Mouse (Mus musculus) embryonic facial prominence, embryonic 13.5 days (tissue): ENCODE results near the gene Capn5. TPM values are rescaled to one million over a fixed set of nuclear protein-coding genes. Genes with fewer than 3 reads are reported as not detected.

Experiments
- ATAC-seq: fragments of 200-750 bp; cut with Nextera tagmentation; 2 replicates; pipeline ENCODE4 v1.8.0; 2017; ENCODE audit warnings: low read depth; ENCODE audit not compliant: insufficient number of reproducible peaks, insufficient read depth, low FRiP score, low TSS enrichment
- H3K27ac ChIP-seq: fragments of 300-500 bp; sonication (generic); 2 replicates; pipeline ENCODE4 v1.5.1; 2015; ENCODE audit warnings: moderate library complexity, mild to moderate bottlenecking, inconsistent platforms
- H3K27me3 ChIP-seq: fragments of 300-500 bp; sonication (generic); 2 replicates; pipeline ENCODE4 v1.6.1; 2015; ENCODE audit warnings: mild to moderate bottlenecking, inconsistent platforms
- H3K36me3 ChIP-seq: fragments of 300-500 bp; sonication (generic); 2 replicates; pipeline ENCODE4 v1.6.1; 2015; ENCODE audit warnings: mild to moderate bottlenecking, inconsistent platforms
- H3K4me1 ChIP-seq: fragments of 300-500 bp; sonication (generic); 2 replicates; pipeline ENCODE4 v1.6.1; 2015; ENCODE audit warnings: inconsistent platforms
- H3K4me2 ChIP-seq: fragments of 300-500 bp; sonication (generic); 2 replicates; pipeline ENCODE4 v1.6.1; 2015; ENCODE audit warnings: moderate library complexity, mild to moderate bottlenecking, inconsistent platforms
- H3K4me3 ChIP-seq: fragments of 300-500 bp; sonication (generic); 2 replicates; pipeline ENCODE4 v1.5.1; 2015; ENCODE audit warnings: mild to moderate bottlenecking, inconsistent platforms
- H3K9ac ChIP-seq: fragments of 300-500 bp; sonication (generic); 2 replicates; pipeline ENCODE4 v1.6.1; 2015; ENCODE audit warnings: mild to moderate bottlenecking, inconsistent platforms
- H3K9me3 ChIP-seq: fragments of 300-500 bp; sonication (generic); 2 replicates; pipeline ENCODE4 v1.6.1; 2016; ENCODE audit warnings: inconsistent platforms
- WGBS: fragments of 180-500 bp; shearing (Covaris S2); methylation state at CpG from one replicate; pipeline ENCODE4 v1.1.7; 2015; ENCODE audit warnings: mixed read lengths; 5-methylcytosine and 5-hydroxymethylcytosine counted together
- polyA plus RNA-seq: library from polyadenylated mRNA; unstranded; fragments of >200 nt; fragmentation: Nextera tagmentation; extraction: Ambion mirVana; gene quantifications from 2 replicates; pipeline ENCODE4 v1.2.1, GENCODE M21; 2015

The Capn5 gene
- polyA plus RNA-seq: 5.8 and 6.0 TPM in 2 replicates

DNA sequence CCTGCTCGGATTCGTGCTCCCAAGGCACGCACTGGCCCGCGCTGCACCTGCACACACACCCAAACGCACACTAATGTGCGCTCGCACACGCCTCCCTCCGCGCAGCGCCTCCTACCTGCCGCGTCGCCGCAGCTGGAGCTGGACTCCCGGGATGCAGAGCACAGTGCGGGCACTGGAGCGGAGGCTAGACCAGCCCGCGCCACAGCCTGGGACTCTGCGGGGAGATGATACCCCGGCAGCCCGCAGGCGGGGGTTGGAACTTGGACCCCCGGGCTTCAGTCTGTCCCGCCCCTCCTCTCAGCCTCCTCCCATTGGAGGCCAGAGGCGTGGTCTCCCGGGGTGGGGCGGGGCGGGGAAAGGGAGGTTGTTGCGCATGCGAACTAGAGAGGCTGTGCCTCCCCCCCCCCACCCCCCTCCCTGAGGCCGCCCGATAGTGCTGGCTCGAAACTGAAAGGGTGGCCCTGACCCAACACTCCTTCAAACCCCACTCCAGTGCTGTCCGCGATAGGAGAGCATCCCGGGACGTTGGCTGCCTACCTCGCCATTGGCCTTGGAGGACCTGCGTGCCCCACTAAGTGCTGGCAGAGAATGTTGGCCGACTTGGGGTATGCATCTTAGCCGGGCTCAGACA is at the start of gene Capn5:
TSS of gene Capn5 (minus strand) at position 346 of the 631 bp plus-strand sequence.
- H3K36me3 ChIP-seq: no peaks in the 10 kb centered on the region
- H3K27ac ChIP-seq: no peak within 1 kb of the TSS
- peaks cover 15% of the 10 kb centered on the region for H3K4me1 ChIP-seq
- peak within 1 kb of the TSS; percentile 74 for H3K9ac ChIP-seq
- peaks cover 3% of the 10 kb centered on the region for H3K27me3 ChIP-seq
- H3K4me2 ChIP-seq: peak within 1 kb of the TSS; percentile 82
- H3K9me3 ChIP-seq: no peaks in the 10 kb centered on the region
- H3K4me3 ChIP-seq: peak within 1 kb of the TSS; percentile 80
- WGBS: 1% methylated on average over 43 of the region's 44 CpGs
- peak; percentile 79 for ATAC-seq

DNA sequence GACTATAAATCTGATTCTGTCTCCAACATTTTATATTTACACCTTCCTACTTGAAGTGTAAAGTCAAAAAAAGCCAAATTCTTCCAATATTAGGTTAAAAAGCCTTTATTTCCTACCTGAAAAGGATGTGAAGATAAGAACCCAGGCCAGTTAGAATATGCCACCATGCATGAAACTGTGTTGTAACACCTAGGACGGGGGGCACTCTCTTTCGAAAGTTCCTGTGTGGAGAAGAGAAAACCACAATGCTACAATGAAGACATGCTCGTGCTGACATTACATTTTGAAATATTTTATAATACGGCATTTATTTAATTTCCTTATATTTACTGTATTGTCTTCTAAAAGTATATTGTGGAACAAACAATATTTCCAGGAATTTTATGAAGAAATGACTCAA is 45.7 kb upstream of the Capn5 start:
- Histone ChIP-seq H3K9ac (no peak overlapping the region), H3K4me2 (no peak overlapping the region), H3K4me1 (no peaks in the 10 kb centered on the region), H3K9me3 (no peaks in the 10 kb centered on the region), H3K27ac (no peak overlapping the region), H3K27me3 (no peaks in the 10 kb centered on the region), H3K36me3 (no peaks in the 10 kb centered on the region), H3K4me3 (no peak overlapping the region)
- 91% methylated on average over 4 of the region's 4 CpGs for WGBS
- no peak for ATAC-seq

DNA sequence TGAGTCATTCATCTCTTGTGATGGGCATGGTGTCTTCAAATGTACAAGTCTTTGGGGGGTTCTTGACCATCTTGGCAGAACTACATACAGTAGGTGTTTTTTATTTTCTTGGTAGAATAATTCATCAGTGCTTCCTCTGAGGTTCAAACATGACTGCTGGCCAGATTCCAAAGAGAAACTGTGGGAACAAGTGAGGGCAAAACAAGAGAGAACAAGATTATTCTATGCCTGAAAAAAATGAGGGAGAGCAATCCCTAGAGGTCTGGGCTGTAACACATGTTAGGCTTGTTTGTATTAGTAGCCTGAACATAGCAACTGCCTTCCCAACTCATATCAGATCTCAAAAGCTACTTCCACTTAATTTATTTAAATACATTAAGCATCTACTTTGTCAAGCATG is 38.6 kb upstream of the Capn5 start:
- no peak for ATAC-seq
- no peak overlapping the region for H3K27ac ChIP-seq
- H3K4me1 ChIP-seq: no peaks in the 10 kb centered on the region
- H3K9me3 ChIP-seq: no peaks in the 10 kb centered on the region
- H3K9ac ChIP-seq: no peak overlapping the region
- H3K36me3 ChIP-seq: no peaks in the 10 kb centered on the region
- H3K4me2 ChIP-seq: no peak overlapping the region
- no peaks in the 10 kb centered on the region for H3K27me3 ChIP-seq
- no peak overlapping the region for H3K4me3 ChIP-seq

DNA sequence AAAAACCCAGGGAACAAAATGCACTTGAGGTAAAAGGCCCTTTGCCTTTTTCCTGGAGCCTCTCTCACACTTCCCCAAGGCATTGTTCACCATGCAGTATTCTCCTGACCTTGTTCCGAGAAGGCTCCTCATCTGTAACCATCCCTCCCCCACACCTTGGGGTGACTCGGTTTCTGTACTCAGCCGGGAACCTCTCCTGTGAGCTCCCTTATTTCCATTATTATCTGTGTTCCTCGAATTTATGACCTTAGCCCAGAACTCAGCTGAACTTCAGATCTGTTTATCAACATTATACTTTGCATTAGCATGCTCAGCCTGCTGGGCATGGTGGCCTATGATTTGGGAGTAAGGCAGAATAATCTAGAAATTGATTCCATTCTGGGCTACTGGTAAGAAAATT is 24.9 kb upstream of the Capn5 start:
- no peak overlapping the region for H3K9ac ChIP-seq
- H3K4me2 ChIP-seq: no peak overlapping the region
- no peaks in the 10 kb centered on the region for H3K9me3 ChIP-seq
- no peak overlapping the region for H3K4me3 ChIP-seq
- H3K4me1 ChIP-seq: no peaks in the 10 kb centered on the region
- no peak overlapping the region for H3K27ac ChIP-seq
- 79% methylated on average over 4 of the region's 4 CpGs for WGBS
- ATAC-seq: no peak
- H3K36me3 ChIP-seq: no peaks in the 10 kb centered on the region
- no peaks in the 10 kb centered on the region for H3K27me3 ChIP-seq

DNA sequence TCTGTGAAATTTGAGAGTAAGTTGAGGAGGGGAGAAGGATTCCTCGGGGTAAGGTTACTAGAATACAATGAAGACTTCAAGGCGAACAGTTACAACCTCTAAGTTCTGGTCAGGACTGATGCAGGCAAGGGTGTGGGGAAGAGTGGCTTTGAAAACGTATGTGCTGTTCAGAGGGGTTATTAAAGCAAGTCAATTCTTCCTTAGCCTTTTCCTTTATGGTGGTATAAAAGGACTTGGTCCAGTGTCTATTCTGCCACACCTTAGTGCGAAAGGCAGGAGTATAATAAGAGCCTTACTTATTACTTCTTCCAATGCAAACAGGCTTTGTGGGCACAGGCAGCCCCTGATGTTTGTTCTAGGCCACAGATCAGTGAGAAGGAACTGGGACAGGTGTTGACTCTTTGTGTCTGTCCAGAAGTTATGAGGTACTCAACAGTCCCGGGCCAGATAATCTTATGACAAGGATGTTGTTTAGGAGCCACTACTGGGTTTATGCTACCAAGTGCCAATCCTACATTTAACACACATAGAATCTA is 23.5 kb upstream of the Capn5 start:
- Histone ChIP-seq H3K27me3 (peaks cover 3% of the 10 kb centered on the region), H3K4me2 (no peak overlapping the region), H3K9me3 (no peaks in the 10 kb centered on the region), H3K9ac (no peak overlapping the region), H3K4me1 (no peaks in the 10 kb centered on the region), H3K27ac (no peak overlapping the region), H3K36me3 (no peaks in the 10 kb centered on the region), H3K4me3 (no peak overlapping the region)
- WGBS: 70% methylated on average over 5 of the region's 5 CpGs
- ATAC-seq: no peak

DNA sequence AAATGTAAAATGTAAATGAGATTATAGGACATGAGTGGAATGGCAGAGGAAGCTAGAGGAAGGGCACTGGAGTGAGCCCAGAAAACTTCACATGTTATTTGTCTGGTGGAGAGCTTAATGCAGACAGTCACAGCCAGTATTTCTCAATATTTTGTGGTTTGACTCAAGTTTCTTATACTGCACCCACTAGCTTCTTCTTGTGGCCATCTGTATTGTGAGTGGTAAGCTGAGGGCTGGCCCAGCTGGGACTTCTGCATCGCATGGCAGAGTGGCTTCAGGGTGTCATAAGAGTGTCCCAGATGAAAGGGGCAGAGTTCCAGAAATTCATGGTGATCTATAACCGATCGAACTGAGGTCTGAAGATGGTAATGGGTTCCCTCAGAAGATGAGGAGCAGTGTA is 22.3 kb upstream of the Capn5 start:
- Histone ChIP-seq H3K27me3 (peaks cover 14% of the 10 kb centered on the region), H3K36me3 (no peaks in the 10 kb centered on the region), H3K27ac (no peak overlapping the region), H3K9ac (no peak overlapping the region), H3K4me1 (no peaks in the 10 kb centered on the region), H3K9me3 (no peaks in the 10 kb centered on the region), H3K4me3 (no peak overlapping the region), H3K4me2 (no peak overlapping the region)
- ATAC-seq: no peak
- WGBS: 85% methylated on average over 3 of the region's 3 CpGs

DNA sequence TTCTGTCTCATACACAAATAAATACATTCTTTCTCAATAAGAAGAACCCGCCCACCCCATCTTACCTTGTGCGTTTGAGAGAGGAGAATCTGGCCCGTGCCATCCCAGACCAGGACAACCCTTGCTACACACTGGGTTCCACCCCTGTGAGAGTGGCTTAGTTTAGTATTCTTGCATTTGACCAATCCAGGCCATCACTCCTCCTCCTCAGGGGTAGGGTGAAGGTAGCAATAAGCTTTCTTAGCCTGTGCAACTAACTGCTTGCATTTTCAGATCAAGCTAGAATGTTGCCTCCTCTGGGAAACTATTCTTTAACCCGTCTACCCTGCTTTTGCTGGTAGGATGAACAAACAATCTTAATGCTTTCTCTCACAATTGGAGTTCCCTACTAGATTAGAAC is 21.3 kb upstream of the Capn5 start, which contains the start of gene B3gnt6:
TSS of gene B3gnt6 (minus strand) at position 101 of the 400 bp plus-strand sequence.
- no peaks in the 10 kb centered on the region for H3K36me3 ChIP-seq
- H3K27me3 ChIP-seq: peaks cover 24% of the 10 kb centered on the region
- 90% methylated on average over 4 of the region's 4 CpGs for WGBS
- no peaks in the 10 kb centered on the region for H3K9me3 ChIP-seq
- H3K4me1 ChIP-seq: peaks cover 2% of the 10 kb centered on the region
- H3K4me3 ChIP-seq: no peak within 1 kb of the TSS
- no peak within 1 kb of the TSS for H3K4me2 ChIP-seq
- H3K27ac ChIP-seq: no peak within 1 kb of the TSS
- no peak for ATAC-seq
- H3K9ac ChIP-seq: no peak within 1 kb of the TSS

DNA sequence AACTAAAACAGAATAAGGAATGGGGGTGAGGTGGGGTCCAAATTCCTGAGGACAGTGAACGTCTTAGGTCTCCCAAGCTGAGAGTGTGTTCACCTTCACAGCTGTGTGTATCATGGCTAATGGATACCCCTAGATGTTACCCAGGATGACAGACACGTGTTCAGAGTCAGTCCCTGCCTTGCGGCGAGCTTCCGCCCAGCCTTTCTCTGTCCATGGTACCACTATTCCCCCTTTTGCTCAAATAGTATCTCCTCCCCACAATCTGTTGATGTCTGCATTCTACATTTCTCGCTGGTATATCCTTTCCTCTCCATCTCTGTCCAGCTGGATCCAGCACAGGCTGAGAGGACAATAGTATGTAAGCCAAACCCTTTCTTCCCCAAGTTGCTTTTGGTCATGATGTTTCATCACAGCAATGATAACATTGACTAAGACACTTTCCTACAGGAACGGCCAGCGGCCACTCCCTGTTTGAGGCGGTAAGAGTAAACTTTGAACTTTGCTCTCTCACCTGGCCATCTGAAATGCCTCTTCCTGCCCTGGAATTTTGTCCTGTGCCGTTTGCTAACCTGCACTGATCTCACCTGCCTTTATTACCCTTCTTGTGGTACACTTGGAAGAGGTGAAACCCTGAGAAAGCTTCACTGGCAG is 17.2 kb upstream of the Capn5 start:
- Histone ChIP-seq H3K9ac (no peak overlapping the region), H3K9me3 (no peaks in the 10 kb centered on the region), H3K27me3 (peaks cover 58% of the 10 kb centered on the region), H3K4me2 (no peak overlapping the region), H3K4me1 (peaks cover 13% of the 10 kb centered on the region), H3K36me3 (no peaks in the 10 kb centered on the region), H3K27ac (no peak overlapping the region), H3K4me3 (no peak overlapping the region)
- 35% methylated on average over 10 of the region's 10 CpGs for WGBS
- ATAC-seq: no peak

DNA sequence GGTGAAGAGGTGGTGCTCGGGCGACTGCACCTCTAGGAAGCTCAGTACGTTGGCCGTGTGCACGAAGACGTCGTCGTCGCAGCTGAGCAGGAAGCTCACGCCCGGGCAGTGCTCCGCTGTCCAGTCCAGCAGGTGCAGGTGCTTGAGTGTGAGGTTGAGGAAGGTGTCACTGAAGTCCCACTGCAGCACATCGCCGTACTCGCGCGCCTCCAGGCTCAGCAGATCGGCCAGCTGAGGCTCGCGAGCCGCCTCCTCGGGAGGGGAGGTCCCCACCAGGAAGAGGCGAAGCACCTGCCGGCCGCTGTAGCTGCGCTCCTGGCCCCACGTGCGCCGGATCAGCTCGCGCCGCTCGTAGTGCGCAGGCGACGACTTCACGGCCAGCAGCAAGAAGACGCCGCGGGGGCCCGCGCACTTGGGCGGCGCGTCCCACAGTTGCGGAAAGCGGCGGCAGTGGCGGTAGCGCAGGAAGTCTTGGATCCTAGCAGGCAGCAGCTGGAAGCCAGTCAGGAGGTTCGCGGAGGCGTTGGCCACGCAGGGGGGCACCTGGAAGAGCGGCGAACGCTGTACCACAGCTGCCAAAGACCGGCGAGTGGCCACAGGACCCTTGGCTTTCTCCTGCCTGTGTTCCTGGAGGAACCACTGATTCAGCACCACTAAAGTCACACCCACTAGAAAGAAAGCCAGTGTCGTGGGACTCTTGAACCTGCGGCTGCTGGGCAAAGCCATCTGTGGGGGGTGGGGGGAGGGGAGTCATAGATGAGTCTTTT is 16.1 kb upstream of the Capn5 start:
- Histone ChIP-seq H3K4me2 (peak overlapping the region; percentile 73), H3K9ac (peak overlapping the region; percentile 36; the same call in 1 of the 2 replicates), H3K4me1 (peaks cover 13% of the 10 kb centered on the region), H3K27ac (no peak overlapping the region), H3K4me3 (peak overlapping the region; percentile 43), H3K9me3 (no peaks in the 10 kb centered on the region), H3K36me3 (no peaks in the 10 kb centered on the region), H3K27me3 (peaks cover 58% of the 10 kb centered on the region)
- ATAC-seq: no peak
- WGBS: 2% methylated on average over 61 of the region's 61 CpGs

DNA sequence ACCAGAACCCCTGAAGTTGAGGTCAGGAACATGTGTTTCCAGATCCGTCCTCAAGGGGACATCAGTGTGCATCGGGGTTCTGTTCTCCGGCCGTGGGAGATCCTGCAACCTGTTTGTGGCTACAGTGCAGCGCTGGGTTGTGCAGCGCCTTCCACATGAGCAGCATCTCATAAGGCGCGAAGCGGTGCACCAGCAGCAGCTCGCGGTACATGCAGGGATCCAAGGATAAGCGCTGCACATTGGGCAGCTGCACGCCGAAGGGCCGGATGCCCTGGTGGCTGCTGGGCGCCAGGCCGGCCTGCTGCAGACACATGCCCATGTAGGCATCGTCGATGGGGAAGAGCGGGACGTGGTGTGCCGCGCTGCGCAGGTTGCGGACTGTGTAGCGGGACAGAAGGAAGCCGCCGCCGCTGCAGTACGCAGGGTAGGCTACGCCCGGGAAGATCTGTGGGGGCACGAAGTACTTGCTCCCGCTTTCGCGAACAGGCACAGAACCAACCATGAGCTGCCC is 15.5 kb upstream of the Capn5 start:
- Histone ChIP-seq H3K4me3 (peak overlapping the region; percentile 43), H3K9me3 (no peaks in the 10 kb centered on the region), H3K9ac (peak overlapping the region; percentile 36; the same call in 1 of the 2 replicates), H3K27ac (no peak overlapping the region), H3K4me1 (peaks cover 13% of the 10 kb centered on the region), H3K36me3 (no peaks in the 10 kb centered on the region), H3K27me3 (peaks cover 58% of the 10 kb centered on the region), H3K4me2 (peak overlapping the region; percentile 73)
- no peak for ATAC-seq
- 6% methylated on average over 36 of the region's 36 CpGs for WGBS

DNA sequence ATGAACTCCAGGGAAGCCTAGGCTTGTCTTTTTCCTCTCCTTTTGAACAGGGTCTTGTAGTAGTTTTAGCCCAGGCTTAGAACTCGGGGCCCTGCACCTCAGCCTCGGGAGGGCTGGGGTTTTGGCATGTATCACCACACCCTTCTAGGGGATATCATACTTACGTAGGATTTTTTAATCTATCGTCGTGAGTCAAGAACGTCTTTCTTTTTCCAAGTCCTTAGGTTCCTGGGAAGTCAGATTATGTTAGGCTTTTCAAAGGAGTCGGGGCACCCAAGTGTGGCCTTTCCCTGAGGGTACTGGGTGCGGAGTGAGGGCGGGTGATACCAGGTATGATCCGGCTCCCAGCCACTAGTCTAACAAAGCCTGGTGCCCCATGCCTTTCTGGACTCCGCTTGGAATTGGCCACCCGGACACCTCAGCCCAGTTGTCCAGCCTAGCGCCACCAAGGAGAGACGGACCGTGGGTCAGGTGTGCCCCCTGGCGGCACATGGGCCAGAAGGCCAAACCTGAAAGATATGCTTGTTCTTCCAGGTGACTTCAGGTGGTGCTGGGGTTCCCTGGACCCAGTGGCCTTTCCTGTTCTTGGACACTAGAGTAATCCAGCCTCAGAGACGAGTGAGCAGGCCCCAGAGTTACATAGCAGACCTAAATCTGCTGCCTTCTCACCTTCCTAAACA is 13.6 kb upstream of the Capn5 start:
- peaks cover 57% of the 10 kb centered on the region for H3K27me3 ChIP-seq

More for the DNA sequence above, 13.6 kb upstream of the Capn5 start:
- Histone ChIP-seq H3K36me3 (no peaks in the 10 kb centered on the region), H3K4me2 (no peak overlapping the region), H3K4me3 (no peak overlapping the region), H3K9me3 (no peaks in the 10 kb centered on the region), H3K9ac (no peak overlapping the region), H3K4me1 (peaks cover 13% of the 10 kb centered on the region), H3K27ac (no peak overlapping the region)
- 67% methylated on average over 17 of the region's 17 CpGs for WGBS
- ATAC-seq: no peak
